Mouse (Mus musculus): ENCODE data around the gene Krt32. TPM values are rescaled to one million over a fixed set of nuclear protein-coding genes. Genes with fewer than 3 reads are reported as not detected.

Gene Krt32
- polyA plus RNA-seq, 1 experiment from 2014 or later: not detected

DNA sequence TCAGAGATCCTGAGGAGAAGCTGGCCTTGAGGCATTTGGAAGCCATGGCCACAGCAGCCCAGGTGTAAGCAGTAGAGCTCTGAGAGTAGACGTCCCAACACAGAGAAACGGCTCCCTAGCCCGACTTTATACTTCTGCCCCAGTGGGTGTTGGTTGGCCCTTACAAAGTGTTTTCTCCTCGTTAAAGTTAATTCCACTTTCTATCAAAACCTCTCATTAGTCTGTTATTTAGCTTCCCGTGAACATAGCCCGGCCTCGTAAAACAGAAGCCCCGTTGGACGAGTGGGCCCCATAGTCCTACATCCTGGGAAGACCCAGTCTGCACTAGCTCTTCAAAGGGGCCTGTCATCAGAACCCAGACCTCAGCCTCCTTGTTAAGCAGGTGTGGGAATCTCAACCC is 8.1 kb upstream of the Krt32 start, which contains the start of gene Krt35:
Gene Krt35 (minus strand): TSS at position 101 of the 400 bp plus-strand sequence.
- Histone ChIP-seq H3K4me3 (no peak within 1 kb of the TSS), H3K27me3 (ENCODE audit: insufficient read depth, poor library complexity, severe bottlenecking) (no peaks in the 10 kb centered on the region), H3K4me1 (replicated peaks) (peaks cover 15% of the 10 kb centered on the region), H3K9me3 (no peaks in the 10 kb centered on the region), H3K36me3 (no peaks in the 10 kb centered on the region), H3K27ac (no peak within 1 kb of the TSS)
- no peak for DNase-seq (ENCODE audit: low spot score)
- WGBS: 92% methylated on average over 9 of the region's 9 CpGs

DNA sequence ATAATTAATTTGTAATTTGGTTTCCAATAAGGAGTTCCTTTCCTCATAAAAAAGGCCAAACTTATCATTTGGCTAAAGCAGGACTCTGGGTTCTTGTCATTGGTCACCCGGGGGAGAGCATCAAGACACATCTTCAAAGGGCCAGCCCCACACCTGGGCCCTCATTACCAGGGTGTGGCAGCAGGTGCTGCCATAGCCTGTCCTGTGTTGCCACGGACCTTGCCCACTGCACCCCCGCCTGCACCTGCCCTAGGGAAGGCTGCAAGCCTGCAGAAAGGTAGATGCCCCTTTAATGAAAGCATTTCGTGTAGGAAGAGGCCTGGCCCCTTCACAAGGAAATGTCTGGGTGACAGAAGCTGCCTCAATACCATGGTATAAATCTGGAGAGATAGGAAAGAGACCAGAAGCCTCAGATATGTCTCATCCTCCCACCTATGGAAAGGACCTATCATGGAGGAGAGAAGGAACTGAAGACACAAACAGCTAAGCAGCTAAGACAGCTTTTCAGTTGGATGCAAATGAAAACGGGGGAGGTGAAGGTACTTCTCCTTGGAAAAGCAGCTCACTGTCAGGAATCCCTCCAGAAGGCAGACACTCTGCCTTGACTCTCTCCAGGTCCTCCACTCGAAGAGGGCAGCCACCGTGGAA is 476 bp upstream of the Krt32 start:
- Histone ChIP-seq H3K4me3 (no peak overlapping the region), H3K27ac (no peak overlapping the region), H3K9me3 (peaks cover 3% of the 10 kb centered on the region; the same call in 1 of the 2 replicates), H3K27me3 (ENCODE audit: insufficient read depth, poor library complexity, severe bottlenecking) (no peaks in the 10 kb centered on the region), H3K4me1 (replicated peaks) (no peaks in the 10 kb centered on the region), H3K36me3 (no peaks in the 10 kb centered on the region)
- WGBS: 74% methylated on average over 7 of the region's 7 CpGs
- no peak for DNase-seq (ENCODE audit: low spot score)

DNA sequence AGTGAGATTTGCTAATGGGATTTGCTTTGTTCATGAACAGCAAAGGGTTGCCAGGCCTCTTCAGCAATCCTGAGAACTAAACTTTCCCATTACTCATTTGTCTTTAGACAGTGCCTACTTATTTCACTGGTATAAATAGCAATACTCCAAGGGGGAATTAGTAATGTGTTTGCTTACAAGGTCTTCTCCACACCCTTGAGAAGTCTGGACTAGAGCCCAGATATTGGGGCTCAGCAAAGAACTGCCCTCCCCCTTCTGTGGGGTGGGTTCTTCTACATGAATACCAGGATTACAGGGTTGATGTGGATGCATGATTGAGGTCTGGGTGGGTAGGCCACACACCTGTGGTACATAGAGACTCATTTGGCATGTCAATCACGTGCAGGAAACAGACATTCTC is 14.2 kb downstream of the Krt32 start:
- H3K27me3 ChIP-seq (ENCODE audit: insufficient read depth, poor library complexity, severe bottlenecking): no peaks in the 10 kb centered on the region
- 68% methylated on average over 1 of the region's 1 CpGs for WGBS
- H3K4me1 ChIP-seq (replicated peaks): no peaks in the 10 kb centered on the region
- no peaks in the 10 kb centered on the region for H3K36me3 ChIP-seq
- no peaks in the 10 kb centered on the region for H3K9me3 ChIP-seq
- no peak overlapping the region for H3K27ac ChIP-seq
- no peak for DNase-seq (ENCODE audit: low spot score)
- no peak overlapping the region for H3K4me3 ChIP-seq

DNA sequence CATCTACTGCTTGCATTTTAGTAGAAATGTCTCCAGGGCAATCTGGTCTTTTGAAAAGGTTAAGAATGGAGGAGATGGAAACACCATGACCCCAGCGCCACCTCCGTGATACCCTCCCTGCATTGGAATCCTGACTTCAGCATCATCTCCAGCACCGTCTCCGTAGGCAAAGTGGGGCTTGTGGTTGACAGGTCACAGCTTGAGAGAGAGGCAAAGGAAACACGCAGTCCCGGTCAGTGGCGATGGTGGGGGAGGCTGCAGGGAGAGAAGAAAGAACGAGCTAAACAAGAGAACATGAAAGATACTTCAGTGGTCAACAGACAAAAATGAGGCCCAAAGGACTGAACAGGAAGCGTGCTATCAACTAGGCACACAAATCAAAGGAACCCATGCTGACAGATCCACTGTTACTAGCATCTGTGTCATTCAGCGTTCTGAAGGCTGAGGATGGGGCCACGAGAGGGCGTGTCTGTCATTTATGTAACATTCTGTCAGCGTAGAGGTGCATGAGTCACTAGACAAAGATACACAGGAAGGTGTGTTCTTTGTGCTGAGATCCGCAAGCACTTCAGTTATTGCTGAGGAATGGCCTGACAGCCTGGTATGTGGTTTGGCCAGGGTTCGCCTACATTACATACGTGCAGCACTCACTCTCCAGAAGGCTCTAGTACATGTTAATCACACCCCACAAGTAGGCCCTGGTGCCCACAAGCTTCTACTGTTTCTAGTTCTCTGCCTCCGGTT is 20.6 kb downstream of the Krt32 start:
- no peaks in the 10 kb centered on the region for H3K27me3 ChIP-seq (ENCODE audit: insufficient read depth, poor library complexity, severe bottlenecking)
- no peaks in the 10 kb centered on the region for H3K4me1 ChIP-seq (replicated peaks)
- H3K36me3 ChIP-seq: no peaks in the 10 kb centered on the region
- no peak overlapping the region for H3K4me3 ChIP-seq
- no peaks in the 10 kb centered on the region for H3K9me3 ChIP-seq
- DNase-seq (ENCODE audit: low spot score): no peak
- H3K27ac ChIP-seq: no peak overlapping the region
- 80% methylated on average over 17 of the region's 17 CpGs for WGBS

DNA sequence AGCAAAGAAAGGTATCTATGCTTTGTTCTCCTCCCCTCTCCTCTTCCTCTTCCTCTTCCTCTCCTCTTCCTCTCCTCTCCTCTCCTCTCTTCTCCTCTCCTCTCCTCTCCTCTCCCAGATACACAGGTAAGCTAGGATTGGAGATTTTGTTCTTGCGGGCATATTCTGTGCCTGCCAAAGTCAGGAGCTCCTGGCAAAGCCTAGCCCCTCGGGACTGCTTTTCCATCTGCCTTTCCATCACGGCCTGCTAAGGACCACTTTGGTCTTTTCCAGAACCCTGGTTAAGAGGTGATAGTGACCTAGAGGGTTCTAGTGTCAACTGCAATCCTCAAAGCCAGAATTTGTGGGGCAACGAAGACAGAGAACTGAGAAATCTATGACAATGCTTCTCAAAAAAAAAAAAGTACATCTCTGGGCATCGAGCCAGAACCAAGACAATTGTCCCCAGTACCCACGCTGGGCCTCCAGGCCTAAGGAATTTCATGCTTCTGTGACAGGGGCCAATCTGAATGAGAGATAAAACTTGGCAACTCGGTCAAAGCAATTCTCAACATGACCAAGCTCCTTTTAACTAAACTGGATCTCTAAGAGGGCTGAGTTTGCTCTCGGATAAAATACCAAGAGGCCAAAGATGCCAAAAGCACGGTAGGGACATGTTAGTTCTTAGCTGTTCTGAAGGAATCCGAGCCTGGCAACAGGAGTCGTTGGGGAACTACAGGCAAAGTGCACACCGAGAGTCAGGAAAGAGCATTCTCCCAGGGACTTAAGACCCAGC is 21.6 kb downstream of the Krt32 start:
- H3K27ac ChIP-seq: no peak overlapping the region
- no peak for DNase-seq (ENCODE audit: low spot score)
- H3K4me1 ChIP-seq (replicated peaks): no peaks in the 10 kb centered on the region
- no peaks in the 10 kb centered on the region for H3K27me3 ChIP-seq (ENCODE audit: insufficient read depth, poor library complexity, severe bottlenecking)
- no peak overlapping the region for H3K4me3 ChIP-seq
- 77% methylated on average over 12 of the region's 12 CpGs for WGBS
- H3K9me3 ChIP-seq: no peaks in the 10 kb centered on the region
- no peaks in the 10 kb centered on the region for H3K36me3 ChIP-seq

DNA sequence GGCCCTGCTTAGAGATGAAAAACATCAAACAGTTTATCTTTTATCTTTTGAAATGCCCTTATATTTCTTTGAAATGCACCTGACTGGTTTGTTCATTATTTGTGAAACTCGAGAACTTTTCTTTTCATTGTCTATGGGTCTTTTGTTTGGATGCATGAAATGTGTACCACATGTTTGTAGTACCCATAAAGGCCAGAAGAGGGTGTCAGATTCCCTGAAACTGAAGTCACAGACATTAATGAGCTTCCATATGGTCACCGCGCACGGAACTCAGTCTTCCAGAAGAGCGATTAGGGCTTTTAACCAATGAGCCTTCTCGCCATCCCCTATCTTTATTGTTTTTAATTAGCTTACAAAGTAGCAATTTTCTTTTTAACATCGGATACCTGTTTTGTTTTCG is 29.2 kb downstream of the Krt32 start:
- Histone ChIP-seq H3K27ac (no peak overlapping the region), H3K9me3 (no peaks in the 10 kb centered on the region), H3K27me3 (ENCODE audit: insufficient read depth, poor library complexity, severe bottlenecking) (no peaks in the 10 kb centered on the region), H3K4me3 (no peak overlapping the region), H3K4me1 (replicated peaks) (no peaks in the 10 kb centered on the region), H3K36me3 (no peaks in the 10 kb centered on the region)
- WGBS: 71% methylated on average over 8 of the region's 8 CpGs
- no peak for DNase-seq (ENCODE audit: low spot score)

DNA sequence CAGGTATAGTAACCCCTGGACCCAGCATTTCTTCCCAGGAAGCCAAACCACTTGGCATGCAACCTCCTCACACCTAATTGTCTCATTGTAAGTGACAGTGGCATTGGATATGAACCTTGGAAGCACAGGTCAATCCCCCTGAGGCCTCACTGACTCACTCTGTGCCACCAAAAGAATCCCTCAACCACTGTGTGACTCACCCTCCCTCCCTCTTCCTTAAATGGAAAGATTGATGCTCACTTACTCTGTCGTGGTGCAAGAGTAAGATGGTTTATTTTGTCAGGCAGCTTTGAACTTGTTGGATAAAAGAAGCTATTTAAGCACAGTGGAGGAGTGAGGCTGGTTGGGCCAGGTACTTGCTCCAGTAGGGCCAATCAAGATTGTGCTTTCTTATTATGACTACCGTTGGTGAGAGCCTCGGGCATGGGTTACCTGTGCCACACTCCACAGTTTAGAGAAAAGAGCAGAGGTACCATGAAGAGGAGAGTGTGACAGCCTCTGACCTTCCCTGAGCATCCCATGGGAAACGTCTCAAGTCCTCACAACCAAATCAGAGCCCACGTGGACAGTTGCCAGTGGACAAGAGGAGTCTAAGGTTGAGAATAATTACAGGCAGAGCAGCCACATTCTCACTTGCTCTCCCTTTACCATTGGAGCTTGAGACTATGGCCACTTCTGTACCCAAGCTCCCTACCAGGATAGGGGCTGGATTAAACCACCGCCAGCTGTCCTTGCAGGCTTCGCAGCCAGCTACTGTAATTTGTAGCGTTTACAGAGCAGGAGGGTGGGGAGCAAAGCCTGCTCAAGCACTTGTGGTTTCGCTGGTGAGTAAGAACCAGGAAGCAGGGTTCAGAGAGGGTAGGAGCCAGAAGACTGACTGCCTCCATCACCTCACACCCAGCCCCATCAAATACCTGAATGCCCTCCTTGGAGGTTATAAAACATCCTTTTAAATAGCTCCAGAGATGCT is 32.1 kb downstream of the Krt32 start:
- Histone ChIP-seq H3K36me3 (no peaks in the 10 kb centered on the region), H3K4me1 (replicated peaks) (no peaks in the 10 kb centered on the region), H3K27me3 (ENCODE audit: insufficient read depth, poor library complexity, severe bottlenecking) (no peaks in the 10 kb centered on the region), H3K27ac (no peak overlapping the region), H3K4me3 (no peak overlapping the region), H3K9me3 (no peaks in the 10 kb centered on the region)
- 77% methylated on average over 9 of the region's 9 CpGs for WGBS
- DNase-seq (ENCODE audit: low spot score): no peak

DNA sequence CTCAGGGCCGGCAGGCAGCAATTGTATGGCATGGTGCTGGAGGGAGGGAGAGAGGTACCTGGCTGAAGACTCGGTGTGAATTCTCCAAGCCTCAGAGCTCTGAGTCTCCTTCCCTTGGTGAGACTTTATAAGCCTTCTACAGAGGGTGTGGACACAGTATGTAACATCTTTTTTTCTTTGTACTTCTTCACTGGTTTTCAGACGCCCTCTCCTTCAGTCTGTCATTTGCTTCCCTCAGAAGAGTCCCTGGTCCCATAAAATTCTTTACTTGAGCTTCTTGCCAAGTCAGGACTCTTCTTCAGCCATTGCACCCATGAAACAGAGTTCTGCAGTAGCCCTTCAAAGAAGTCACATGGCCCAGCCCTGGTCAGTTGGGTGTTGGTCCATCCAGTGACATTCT is 37.6 kb downstream of the Krt32 start, which contains the start of gene Krt31:
Gene Krt31 (minus strand): TSS at position 101 of the 400 bp plus-strand sequence.
- Histone ChIP-seq H3K27ac (no peak within 1 kb of the TSS), H3K9me3 (no peaks in the 10 kb centered on the region), H3K36me3 (no peaks in the 10 kb centered on the region), H3K27me3 (ENCODE audit: insufficient read depth, poor library complexity, severe bottlenecking) (no peaks in the 10 kb centered on the region), H3K4me3 (no peak within 1 kb of the TSS), H3K4me1 (replicated peaks) (no peaks in the 10 kb centered on the region)
- 86% methylated on average over 3 of the region's 3 CpGs for WGBS
- DNase-seq (ENCODE audit: low spot score): no peak

DNA sequence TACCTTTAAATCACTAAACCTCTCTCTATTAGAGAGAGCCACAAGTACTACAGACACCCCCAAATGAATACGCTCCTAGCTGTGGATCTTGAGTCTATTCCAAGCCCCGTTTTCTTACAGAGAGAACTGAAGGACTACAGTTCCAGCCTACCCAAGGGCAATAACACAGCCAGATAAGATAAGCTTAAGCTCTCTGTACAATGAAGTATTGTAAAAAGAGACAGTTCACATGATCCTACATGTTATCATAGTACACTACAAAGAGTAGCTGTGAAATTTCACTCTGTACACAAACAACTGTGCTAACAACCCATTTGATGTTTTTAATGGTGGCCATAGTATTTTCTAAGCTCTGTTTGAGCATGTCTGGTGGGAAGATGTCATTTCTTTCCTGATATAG is 40.8 kb downstream of the Krt32 start:
- Histone ChIP-seq H3K27ac (no peak overlapping the region), H3K27me3 (ENCODE audit: insufficient read depth, poor library complexity, severe bottlenecking) (no peaks in the 10 kb centered on the region), H3K4me1 (replicated peaks) (no peaks in the 10 kb centered on the region), H3K36me3 (no peaks in the 10 kb centered on the region), H3K9me3 (no peaks in the 10 kb centered on the region), H3K4me3 (no peak overlapping the region)
- no peak for DNase-seq (ENCODE audit: low spot score)
- WGBS: 93% methylated on average over 2 of the region's 2 CpGs

DNA sequence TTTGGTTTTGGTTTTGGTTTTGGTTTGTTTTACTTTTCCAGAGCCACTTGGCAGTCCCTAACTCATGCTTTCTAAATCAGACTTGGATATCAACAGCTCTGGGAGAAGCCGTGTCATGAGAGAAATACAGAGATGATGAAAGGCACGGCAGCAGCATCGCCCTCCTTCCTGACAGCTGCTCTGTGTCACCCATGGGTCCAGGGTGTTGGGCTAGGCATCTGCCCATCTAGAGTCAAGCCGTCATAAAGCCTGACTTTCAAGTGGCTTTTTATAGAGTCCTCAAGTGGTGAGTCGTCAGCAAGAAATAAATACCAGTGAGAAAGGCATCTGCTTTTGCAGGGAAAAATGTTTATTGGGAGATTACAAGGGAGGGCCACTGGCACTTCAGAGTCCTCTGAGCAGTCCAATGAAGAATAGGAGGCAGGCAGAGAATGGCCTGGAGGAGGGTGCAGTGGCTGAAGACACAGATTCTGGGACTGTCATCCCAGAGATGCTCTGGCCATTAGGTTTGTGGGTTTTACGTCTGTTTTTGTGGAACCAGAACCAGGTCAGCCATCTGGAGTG is 41.6 kb downstream of the Krt32 start:
- no peak for DNase-seq (ENCODE audit: low spot score)
- Histone ChIP-seq H3K27ac (no peak overlapping the region), H3K27me3 (ENCODE audit: insufficient read depth, poor library complexity, severe bottlenecking) (no peaks in the 10 kb centered on the region), H3K36me3 (no peaks in the 10 kb centered on the region), H3K9me3 (no peaks in the 10 kb centered on the region), H3K4me3 (no peak overlapping the region), H3K4me1 (replicated peaks) (no peaks in the 10 kb centered on the region)
- WGBS: 87% methylated on average over 6 of the region's 6 CpGs

DNA sequence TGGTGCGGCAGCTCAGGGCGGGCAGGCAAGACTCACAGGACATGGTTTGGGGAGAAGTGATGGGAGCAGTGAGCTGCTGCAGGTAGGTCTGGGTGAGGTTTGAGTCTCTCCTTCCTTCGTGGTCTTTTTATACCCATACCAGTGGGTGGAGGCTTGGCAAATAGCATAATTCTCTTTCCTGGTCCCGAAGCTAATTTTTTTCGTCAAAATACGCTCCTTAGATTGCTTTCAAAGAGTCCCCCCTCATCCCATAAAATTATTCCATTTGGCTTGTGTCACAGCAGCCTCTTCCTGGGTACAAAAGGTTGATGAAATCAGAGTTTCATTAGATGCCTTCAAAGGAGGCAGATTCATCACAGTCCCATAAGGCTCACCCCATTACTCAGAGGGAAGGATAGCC is 46.6 kb downstream of the Krt32 start, which contains the start of gene Krt34:
Gene Krt34 (minus strand): TSS at position 101 of the 400 bp plus-strand sequence.
- WGBS: 87% methylated on average over 6 of the region's 6 CpGs
- Histone ChIP-seq H3K27me3 (ENCODE audit: insufficient read depth, poor library complexity, severe bottlenecking) (no peaks in the 10 kb centered on the region), H3K27ac (no peak within 1 kb of the TSS), H3K4me3 (no peak within 1 kb of the TSS), H3K9me3 (no peaks in the 10 kb centered on the region), H3K4me1 (replicated peaks) (no peaks in the 10 kb centered on the region), H3K36me3 (no peaks in the 10 kb centered on the region)
- DNase-seq (ENCODE audit: low spot score): no peak

Measured in hindbrain, embryonic 10.5 days (tissue).